Mouse (Mus musculus) cerebellum, adult (tissue): ENCODE measurements at regions not wholly inside any gene's neighbourhood (a gene's known extent, or its start where the extent isn't known, plus 50 kb on each side); places are given as distances from the start of the nearest gene placed in this dataset.

ENCODE experiments used
- ATAC-seq: cut with Nextera tagmentation; 2 replicates; pipeline ENCODE4 v1.9.2; 2017; ENCODE audit warnings: mild to moderate bottlenecking, moderate library complexity, mixed read lengths; ENCODE audit not compliant: insufficient number of reproducible peaks, low FRiP score, low TSS enrichment

DNA sequence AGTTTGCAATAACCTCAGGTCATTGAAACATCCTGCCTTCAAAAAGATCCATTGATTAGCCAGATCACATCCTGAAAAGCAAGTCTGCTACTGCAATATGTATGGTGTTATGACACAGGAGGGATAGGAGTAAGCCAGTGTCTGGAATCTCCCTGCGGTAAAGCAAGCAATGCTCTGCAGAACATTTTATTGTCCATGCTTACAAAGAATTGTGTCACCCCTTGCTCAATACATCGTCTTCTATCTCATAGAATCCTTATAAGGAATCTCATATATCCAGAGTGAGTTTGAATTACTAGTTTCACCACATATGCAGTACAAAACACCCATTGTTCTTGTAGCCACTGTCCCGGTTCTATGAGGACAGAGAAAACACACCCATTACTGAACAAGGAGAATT lies 162.1 kb upstream of the Usp25 start:
- ATAC-seq = no peak

DNA sequence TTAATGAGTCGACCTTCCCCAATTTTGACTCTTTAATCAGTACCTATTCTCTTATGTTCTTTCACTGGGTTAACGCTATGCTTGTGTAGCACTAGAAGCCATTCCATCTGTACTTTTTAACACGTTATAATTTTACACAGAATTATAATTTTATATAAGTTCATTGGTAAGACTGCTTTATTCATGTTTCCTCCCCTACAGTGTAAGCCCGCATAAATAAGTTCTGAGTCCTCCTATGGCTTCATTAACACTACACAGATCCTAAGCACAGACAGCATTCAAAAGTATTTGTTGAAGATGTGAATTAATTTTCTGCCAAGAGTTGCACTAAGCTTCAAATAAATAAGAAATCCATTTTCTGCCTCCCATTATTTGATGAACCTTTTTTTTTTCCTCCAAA lies 176.1 kb upstream of the Usp25 start:
- no peak for ATAC-seq

DNA sequence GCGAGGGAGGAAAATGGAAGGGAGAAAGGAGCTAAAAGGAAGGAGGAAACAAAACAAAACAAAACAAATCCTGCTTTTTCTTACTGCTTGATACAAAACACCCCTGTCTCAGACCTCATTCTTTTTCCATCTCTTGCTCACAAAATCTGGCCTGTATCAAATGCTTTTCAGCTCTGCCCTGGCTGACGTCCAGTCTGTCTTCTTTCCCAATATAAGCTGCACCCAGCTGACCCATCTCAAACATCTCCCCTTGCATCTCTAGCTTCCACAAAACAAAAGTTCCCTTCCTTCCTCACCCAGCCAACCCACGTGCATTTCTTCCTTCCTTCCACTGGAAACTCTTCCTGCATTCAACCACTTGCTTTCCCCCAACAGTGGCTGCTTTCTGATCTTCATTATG lies 183.1 kb upstream of the Usp25 start:
- ATAC-seq = no peak

DNA sequence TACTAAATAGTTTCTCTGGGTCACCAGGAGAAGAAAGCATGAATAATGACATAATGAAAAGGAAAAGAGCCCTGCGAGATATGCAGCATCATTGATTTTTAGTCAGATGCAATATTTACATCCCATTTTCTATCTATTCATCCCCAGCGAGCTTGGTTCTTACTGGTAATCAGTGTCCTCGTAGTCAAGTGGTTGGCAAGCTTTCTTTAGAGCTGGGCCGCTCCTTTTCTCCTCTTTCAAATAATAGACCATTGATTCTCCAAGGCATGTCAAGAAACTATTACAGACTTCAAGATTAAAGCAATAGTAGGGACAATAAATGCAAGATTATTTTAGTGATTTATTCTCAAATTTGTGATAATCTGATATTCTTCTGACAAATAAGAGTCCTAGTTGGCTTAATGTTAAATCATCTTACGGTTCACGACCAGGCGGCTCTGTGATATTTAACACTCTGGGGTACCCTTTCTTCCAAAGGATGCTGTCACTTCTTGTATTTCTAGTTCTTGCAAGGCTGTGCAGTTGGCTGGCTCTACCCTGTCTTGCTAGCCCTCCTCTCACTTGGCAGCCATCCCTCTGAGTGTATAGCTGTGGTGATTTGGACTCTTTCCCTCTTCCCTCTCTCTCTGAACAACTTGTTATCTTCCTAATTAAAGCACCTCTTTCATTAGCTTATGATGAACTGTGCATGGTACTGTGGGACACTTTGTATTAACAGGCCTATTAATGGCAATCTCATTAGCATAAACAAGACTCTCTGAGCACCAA lies 185.6 kb upstream of the Usp25 start:
- no peak for ATAC-seq

DNA sequence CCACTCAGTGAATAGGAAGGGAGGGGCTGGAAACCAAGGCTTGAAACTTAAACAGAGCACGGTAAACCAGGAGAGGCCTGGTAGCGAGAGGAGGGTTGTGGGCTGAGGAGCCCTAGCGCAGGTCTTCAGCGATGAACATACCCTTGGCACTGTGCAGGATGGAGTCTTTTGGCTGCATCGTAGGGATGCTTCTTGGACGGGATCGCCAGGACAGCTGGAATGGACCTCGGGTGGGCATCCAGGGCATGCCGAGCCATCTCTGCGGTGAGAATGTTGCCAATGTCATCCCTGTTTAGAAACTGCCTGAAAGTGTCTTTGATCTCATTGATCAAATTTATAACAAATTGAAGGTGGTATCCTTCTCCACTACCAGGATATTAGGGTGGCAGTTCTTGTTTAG lies 192.2 kb upstream of the Usp25 start:
- ATAC-seq = no peak

DNA sequence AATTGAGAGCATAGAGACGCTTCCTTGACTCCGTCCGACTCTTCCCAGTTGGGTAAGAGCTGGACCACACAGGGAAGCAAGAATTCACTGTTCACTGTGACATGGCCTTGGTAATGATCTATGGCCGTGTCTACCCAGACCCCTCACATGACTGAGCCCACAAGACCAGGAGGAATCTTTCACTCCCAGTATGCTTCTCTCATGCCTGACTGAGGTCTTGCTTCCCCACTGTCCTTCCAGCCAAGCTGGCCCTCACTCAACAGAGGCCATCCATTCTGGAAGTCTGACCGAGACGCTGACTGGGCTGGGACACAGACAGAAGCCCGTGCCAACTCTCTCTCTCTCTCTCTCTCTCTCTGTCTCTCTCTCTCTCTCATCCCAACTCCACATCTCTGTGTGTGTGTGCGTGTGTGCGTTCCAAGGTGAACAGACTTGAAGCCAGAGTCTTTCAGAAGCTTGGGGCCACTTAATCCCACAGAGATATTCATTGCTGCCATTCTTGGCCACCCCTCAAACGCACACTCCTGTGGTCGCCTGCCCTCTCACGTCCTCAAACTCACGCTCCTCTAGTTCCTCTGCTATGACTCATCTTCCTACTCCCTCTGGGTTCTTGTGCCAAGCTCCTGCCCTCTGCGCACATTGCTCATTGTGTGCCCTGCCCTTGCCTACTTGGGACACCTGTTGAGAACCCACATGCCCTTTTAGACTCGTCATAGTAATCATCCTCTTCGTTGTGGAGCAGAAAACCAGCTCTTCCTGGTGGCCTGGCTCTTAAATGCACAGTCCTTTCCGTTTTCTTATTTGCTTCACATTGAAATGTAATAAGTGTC lies 197.2 kb upstream of the Usp25 start:
- ATAC-seq = no peak

DNA sequence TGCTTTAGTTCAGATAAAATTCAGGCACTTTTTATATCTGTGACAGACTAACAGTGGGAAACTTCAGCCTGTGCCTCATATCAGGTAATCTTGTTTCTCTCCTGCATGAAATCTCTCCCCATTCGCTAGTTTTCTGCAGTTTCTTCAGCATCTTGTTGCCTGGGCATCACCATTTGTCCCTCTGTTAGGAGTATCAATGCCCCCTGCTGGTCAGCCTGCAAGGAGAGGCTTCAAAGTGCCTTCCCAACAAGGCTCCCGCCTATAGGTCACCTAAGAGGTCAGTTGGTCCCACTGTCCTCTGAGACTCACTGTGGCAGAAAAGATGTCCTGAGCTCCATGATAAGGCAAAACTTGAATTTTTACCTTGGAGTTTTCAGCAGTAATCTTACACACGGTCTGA lies 209.8 kb upstream of the Usp25 start:
- ATAC-seq = no peak

DNA sequence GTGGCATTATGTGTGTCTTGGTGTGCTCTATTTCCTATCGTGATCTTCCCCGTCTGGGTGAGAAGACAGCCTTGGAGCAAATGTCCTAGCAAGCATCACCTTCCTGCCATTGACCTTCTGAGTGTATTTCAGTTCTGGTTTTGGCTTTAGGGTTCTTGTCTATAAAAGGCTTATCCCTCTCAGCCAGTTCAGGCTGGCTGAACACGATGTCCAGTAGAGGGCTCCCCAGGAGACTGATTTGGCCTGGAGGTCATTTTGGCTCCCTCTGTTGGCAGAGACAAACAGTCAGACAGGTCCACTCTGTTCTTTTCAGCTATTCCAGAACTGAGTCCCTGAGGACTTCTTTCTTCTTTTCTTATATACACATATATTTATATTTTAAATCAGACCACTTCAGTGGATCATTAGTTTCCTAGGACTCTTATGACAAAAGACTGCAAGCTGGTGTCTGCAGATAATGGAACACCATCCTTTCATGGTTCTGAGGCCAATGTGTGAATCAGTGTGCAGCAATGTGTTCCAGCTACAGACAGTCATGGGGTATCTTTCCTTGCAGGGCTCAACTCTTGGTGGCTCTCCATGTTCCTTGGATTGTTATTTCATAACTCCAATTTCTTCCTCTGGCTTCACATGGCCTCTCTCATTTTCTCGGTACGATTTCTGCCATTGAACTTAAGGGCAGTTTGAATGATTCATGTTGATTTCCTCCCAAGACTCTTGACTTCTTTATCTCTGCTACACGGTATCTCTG lies 226.9 kb upstream of the Usp25 start:
- ATAC-seq = peak; percentile 68

DNA sequence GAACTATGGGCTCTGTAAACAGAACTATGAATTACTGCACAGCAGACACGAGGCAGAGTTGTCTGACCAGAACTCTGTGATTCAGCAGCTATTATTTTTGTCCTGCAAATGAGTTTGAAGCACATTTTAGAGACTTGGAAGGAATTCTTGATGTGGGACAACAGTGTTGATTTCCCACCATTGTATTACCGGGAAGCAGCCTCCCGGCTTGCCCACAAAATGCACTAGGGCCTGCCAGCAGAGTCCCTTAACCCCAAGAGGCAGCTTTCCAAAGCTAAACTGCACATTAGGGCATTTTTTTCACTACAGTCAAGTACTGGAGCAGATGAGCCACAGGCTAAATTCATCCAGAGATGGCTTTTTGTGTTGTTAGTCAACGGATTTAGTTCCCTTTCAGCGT lies 230.8 kb upstream of the Usp25 start:
- no peak for ATAC-seq

DNA sequence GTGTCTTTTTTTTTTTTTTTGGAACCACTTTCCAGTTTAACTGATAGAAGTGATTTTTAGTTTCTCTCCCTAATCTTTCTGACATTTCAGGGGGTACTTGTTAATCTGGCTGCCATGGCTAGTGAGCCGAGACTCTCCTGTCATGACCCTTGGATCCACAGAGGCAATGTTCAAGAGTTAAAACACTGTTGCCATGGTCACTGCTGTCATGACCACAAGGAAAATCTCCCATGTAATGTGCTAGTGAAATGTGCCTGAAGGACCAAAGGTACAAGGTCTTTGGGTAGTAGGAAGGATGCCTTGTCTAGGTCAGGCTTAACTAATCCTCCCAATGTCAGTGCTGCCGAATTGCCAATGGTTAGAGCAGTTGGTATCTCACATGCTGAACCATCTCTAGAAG lies 237.7 kb upstream of the Usp25 start:
- ATAC-seq = no peak

DNA sequence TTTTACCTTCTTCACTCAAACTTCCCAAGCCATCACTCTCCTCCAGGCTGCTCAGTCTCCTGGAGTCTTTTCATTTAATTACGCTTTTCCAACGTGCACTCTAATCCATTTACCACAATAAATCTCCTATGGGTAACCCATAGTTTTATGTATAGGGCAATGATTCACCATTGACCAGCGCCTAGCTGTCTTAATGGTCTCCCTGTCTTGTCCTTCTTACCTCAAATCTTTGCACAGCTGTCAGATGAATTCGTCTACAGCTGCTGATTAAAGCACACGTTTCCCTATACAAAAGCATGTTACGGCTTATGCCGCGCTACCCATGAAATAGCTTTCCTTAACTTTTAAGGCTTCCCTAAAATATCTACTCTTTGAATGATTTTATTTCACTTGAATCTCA lies 239.5 kb upstream of the Usp25 start:
- no peak for ATAC-seq

DNA sequence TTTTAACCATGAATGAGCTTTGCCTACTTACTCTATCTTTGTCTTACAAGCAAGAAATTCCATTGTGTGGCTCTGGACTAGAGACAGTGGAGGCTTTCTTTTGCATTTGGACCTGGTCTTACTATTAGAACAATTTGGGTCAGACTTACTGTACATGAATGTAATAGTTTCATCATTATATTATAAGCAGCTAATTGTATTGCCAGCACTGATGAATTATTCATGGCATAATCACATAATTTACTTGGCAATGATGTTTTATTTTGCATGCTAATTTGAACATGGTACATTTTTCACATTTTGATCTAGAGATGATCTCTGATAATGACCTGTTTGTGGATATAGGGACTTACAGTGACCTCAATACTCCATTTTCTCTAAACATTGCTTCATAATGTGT lies 240.0 kb upstream of the Usp25 start:
- ATAC-seq = no peak

DNA sequence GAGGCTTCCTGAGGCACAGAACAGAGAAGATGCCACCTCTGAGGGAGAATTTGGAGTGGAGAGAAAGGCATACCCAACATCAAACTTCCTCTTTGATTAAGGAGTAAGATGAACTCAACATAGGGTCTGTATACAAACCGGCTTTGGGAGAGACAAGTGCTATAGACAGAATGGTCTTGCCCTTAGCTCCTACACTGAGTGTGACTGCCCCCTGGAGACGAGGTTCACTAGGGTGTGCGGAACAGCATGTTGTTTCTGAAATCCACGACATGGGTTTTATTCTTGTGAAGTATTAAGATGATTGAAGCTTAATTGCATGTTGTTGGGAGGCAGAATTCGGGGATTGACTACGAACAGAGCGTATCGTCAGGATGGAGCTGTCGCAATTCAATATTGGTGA lies 244.9 kb upstream of the Usp25 start:
- ATAC-seq = no peak

DNA sequence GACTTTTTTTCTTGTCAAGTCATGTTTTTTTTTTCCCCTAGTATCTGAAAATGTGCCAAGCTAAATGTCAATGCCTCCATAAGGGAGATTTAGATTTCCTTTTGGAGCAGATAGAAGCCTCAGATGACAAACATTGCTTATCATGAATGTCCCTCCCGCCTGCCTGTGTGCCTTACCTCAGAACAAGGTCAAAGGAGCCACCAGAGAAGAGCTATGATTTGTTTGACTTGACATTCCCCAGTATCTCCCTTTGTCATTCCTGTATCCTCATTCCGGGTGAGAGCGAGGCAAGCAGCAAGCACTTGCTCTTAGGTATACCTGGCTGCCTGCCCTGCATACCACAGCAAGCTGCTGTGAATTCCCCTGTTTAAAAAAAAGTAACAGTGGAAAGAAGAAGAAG lies 246.9 kb upstream of the Usp25 start:
- ATAC-seq = no peak

DNA sequence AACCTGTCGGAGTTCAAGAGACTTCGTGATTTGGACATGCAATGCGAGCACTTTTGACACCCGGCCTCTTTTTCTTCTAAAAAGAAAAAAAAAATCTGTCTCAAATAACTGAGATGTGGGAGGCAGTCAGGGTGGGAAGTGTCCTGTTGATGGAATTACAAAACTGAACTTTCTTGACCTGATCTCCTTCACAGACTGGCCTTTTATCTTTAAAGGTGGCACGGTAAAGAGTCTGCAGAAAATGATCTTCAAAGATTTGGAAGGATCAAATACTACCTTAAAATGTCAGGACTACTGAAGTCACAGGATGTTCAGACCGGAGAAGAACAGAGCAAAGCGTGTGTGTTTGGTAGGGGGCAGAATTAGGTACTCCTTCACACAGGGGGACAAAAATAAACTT lies 248.0 kb upstream of the Usp25 start:
- ATAC-seq = no peak

DNA sequence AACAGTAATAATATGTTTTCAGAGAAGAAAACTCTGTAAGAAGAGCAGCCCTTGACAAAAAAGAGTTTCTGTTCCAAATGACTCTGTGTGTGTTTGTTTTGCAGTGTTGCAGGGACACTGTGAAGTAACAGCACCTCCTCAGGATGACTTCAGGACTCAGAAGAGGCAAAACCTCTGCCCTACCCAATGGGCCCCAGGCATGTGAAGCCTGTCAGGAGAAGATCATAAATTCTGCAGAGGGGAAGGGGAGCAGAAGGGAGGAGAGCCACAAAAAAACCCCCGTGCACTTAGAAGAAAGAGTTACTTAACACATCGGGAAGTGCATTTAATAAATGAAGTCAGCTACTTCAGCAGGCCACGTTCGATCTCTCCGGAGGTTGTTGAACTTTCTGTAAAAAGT lies 248.5 kb upstream of the Usp25 start:
- no peak for ATAC-seq

DNA sequence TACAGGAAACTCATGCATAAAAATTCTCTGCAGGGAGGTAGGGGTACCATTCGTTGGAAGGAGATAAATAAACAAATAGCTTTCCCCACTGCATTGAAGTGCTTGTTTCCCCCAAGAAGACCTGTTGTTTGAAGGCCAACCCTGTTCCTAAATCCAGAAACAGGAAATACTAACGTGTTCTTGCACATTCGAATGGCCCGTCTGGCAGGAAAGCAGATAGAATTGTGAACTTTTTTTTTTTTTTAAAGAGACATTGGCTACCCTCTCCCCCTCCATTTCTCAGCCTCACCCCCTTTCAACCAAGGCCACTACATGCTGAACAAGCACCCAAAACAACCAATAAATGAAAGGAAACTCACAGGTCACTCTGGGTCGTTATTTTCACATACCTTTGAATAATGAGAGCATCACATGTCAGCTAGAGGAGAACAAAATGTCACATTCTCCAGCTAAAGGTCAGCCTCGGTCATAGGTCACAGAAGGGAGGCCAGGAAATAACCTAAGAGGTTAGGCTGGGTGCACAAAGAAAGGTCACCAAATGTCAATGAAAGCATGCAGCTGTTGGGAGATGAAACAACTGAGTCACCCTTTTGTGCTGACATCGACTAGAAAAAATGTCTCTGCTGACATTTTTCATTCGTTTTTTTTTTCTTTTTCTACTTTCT lies 250.8 kb upstream of the Usp25 start:
- no peak for ATAC-seq

DNA sequence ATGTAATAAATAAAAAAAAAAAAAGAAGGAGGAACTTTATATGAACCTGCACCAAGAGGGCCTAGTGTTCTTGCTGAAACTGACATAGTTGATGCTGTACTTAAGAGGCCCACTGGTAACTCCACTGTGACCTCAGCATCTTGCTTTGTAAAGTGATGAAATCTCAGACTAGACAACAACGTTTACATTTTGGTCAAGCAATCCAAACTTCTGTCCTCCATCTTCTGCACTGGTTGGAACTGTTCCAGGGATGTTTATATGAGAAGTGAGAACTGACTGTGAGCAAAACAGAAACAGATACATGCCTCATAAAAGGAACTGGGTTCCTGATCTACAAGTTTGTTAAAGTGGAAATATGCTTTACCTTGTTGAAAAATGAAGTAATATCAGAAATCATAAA lies 251.7 kb upstream of the Usp25 start:
- no peak for ATAC-seq

DNA sequence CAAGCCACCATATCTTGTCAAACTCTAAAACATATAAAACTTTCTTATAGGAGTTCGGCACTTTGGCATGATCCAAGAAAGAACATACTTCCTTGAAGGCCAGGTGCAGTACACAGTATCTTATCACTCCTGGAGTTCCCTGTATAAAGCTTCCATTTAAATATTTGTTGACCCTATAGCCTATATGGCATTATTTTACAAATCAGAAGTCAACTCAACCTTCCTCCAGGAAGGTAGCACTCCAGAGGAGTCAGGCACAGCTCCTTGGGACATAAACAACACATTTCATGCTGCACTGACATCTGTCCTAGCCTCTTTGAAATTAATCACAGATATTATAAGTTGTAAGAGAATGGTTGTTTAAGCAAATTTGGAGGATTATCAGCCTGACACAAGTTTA lies 252.5 kb upstream of the Usp25 start:
- ATAC-seq = no peak

DNA sequence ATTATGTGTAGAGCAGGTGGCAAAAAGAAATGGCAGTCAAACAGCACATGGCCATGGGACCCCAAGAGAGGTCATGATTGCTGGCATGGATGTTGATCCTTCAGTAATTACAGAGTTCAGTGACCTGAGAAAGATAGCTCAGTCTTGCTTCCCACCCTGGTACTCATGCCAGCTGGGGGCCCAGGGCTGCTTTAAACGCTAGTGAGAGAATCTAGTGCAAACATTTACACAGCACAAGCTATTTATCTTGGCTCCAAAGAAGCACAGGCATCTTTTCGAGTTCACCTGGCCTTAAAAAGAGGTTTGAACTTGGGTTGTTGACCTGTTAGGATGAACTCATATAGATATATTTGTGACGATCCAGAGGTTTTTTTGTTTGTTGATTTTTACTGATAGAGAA lies 258.6 kb upstream of the Usp25 start:
- no peak for ATAC-seq

DNA sequence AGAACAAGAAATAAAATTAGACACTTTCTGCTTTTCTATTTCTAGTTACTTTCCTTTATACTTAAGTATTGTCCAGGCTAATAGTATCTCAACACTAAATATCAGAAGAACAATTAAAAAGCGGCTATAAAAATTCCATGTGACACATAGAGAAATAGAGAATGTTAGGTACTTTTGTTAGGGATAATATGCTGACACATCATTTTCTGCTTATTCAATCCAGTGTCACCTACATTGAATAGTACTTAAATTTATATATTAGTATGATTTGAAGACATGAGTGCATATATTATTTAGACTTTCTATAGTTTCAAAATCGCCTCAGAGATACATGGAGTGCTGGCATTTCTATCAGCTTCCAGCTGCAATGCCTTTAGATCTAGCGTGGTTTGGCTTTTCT lies 267.1 kb upstream of the Usp25 start:
- ATAC-seq = no peak
